Mouse (Mus musculus) embryonic fibroblast, embryonic 13.5 days (primary cell): ENCODE data around the gene Guk1. TPM values are rescaled to one million over a fixed set of nuclear protein-coding genes. Genes with fewer than 3 reads are reported as not detected.
A peak's percentile ranks its signal among the peaks of the same experiment; 100 is the strongest.

ENCODE experiments used
- H3K27ac ChIP-seq: 2 replicates; pipeline ENCODE4 v1.5.1; 2012; ENCODE audit warnings: low read length, control low read depth, inconsistent platforms; ENCODE audit not compliant: insufficient read depth
- H3K4me1 ChIP-seq: 2 replicates; pipeline ENCODE4 v1.6.1; 2011; ENCODE audit warnings: low read length; ENCODE audit not compliant: control insufficient read depth, insufficient read depth
- H3K4me3 ChIP-seq: 2 replicates; pipeline ENCODE4 v1.5.1; 2011; ENCODE audit warnings: mild to moderate bottlenecking, control low read depth, low read length; ENCODE audit not compliant: insufficient read depth
- CTCF ChIP-seq: IDR thresholded peaks from 2 replicates; pipeline ENCODE4 v1.5.1; 2011; ENCODE audit warnings: mild to moderate bottlenecking, control low read depth, low read length, moderate library complexity, borderline replicate concordance; ENCODE audit not compliant: insufficient read depth
- POLR2A ChIP-seq: IDR thresholded peaks from 2 replicates; pipeline ENCODE4 v1.6.1; 2011; ENCODE audit warnings: low read depth, mild to moderate bottlenecking, control low read depth, low read length, moderate library complexity
- polyA plus RNA-seq: library from polyadenylated mRNA; stranded (reverse); fragments of >200 nt; gene quantifications from 2 replicates; pipeline ENCODE4 v1.2.4, GENCODE M21; 2011; ENCODE audit warnings: low read depth; ENCODE audit not compliant: missing spikeins, insufficient read length

The Guk1 gene
- polyA plus RNA-seq, 1 experiment = 46.4 TPM

GRCm38 (mm10) chr11:59196230-59196629 lies 4.2 kb upstream of the Guk1 start:
- TF ChIP-seq POLR2A (no peak), CTCF (no peak)
- Histone ChIP-seq H3K27ac (no peak overlapping the region), H3K4me1 (no peaks in the 10 kb centered on the region), H3K4me3 (no peak overlapping the region)

- TF ChIP-seq POLR2A (peak; percentile 97), CTCF (no peak)
These were observed 567 bp downstream of the Guk1 start for GRCm38 (mm10) chr11:59191231-59192058.

DNA sequence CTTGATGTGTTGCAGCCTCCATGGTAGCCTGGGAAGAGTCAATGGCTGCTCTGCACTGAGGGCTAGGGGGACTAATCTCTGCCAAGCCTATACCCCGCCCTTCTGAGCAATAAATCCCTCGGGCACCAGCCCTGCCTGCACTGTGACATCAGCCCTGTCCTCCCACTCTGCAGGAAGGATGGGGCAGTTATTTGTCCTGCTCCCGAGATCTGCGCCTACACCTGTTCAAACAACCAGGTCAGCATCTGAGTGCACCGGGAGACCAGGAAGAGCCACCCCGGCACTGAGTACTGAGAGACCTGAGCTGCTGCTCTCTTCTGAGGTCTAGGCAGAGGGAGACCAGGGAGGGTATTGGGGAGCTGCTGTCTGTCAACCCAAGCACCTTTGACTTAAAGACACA lies 4.3 kb downstream of the Guk1 start:
- H3K4me3 ChIP-seq = no peak overlapping the region
- TF ChIP-seq POLR2A = no peak
- TF ChIP-seq CTCF = no peak
- no peak overlapping the region for H3K27ac ChIP-seq
- H3K4me1 ChIP-seq = peaks cover 4% of the 10 kb centered on the region; the same call in 1 of the 2 replicates

More at GRCm38 (mm10) chr11:59191231-59192058, 567 bp downstream of the Guk1 start:
- peak overlapping the region; percentile 61 for H3K4me3 ChIP-seq
- H3K4me1 ChIP-seq = no peaks in the 10 kb centered on the region
- H3K27ac ChIP-seq = peak overlapping the region; percentile 55

DNA sequence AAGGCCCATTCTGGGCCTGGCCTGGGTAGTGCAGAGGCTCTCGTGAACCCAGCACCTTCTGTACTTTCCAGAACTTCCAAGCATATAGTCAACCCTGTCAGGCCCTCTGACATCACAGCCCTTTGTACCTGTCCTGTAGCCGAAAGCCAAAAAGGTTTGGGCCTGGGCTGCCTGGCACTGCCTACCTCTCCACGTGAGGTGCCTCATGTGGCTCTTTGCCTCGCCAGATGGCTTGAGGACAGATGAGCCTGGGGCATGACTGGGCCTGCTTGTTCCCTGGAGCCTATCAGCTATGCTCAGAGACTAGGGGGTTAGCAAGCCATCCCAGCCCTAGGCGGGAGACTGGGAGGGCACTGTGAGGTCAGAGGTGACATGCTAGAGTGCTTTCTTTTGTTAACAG lies 6.5 kb downstream of the Guk1 start:
- TF ChIP-seq POLR2A (no peak), CTCF (no peak)
- Histone ChIP-seq H3K27ac (no peak overlapping the region), H3K4me1 (peaks cover 4% of the 10 kb centered on the region; the same call in 1 of the 2 replicates), H3K4me3 (no peak overlapping the region)

- no peak overlapping the region for H3K27ac ChIP-seq
- H3K4me3 ChIP-seq = no peak overlapping the region
- H3K4me1 ChIP-seq = peaks cover 4% of the 10 kb centered on the region; the same call in 1 of the 2 replicates
- TF ChIP-seq POLR2A = no peak
- peak; percentile 77; the same call in 1 of the 2 replicates for TF ChIP-seq CTCF
These were observed 8.2 kb downstream of the Guk1 start for GRCm38 (mm10) chr11:59183821-59184220.

- TF ChIP-seq CTCF = no peak
- TF ChIP-seq POLR2A = no peak
- Histone ChIP-seq H3K4me1 (peaks cover 4% of the 10 kb centered on the region; the same call in 1 of the 2 replicates), H3K4me3 (no peak within 1 kb of the TSS), H3K27ac (no peak within 1 kb of the TSS; the same call in 1 of the 2 replicates)
These were observed 9.1 kb downstream of the Guk1 start, which contains the start of gene Gjc2 for GRCm38 (mm10) chr11:59182864-59183331. TSS of gene Gjc2 (minus strand) at chr11:59183213.

DNA sequence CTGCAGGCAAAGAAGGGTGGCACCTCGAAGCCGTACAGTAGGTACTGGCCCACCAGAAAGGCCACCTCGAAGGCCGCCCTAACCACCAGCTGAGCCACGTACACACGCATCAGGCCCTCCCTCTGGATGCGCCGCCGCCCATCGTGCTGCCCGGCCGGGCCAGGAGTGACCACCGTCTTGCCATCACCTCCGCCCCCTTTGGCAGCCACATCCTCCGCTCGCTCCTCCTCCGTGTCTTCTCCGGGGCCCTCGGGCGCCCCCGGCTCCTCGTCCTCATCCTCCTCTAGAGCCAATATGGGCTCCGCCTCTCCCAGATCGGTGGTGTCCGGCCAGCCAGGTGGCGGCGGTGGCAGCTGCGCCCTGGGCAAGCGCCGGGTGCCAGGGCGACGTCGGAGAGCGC lies 15.1 kb downstream of the Guk1 start:
- TF ChIP-seq POLR2A = no peak
- TF ChIP-seq CTCF = no peak
- H3K4me1 ChIP-seq = no peaks in the 10 kb centered on the region
- H3K27ac ChIP-seq = no peak overlapping the region
- H3K4me3 ChIP-seq = no peak overlapping the region

- Histone ChIP-seq H3K4me3 (no peak overlapping the region), H3K27ac (no peak overlapping the region), H3K4me1 (no peaks in the 10 kb centered on the region)
- TF ChIP-seq CTCF = no peak
These were observed 15.5 kb downstream of the Guk1 start for GRCm38 (mm10) chr11:59176475-59176874.

DNA sequence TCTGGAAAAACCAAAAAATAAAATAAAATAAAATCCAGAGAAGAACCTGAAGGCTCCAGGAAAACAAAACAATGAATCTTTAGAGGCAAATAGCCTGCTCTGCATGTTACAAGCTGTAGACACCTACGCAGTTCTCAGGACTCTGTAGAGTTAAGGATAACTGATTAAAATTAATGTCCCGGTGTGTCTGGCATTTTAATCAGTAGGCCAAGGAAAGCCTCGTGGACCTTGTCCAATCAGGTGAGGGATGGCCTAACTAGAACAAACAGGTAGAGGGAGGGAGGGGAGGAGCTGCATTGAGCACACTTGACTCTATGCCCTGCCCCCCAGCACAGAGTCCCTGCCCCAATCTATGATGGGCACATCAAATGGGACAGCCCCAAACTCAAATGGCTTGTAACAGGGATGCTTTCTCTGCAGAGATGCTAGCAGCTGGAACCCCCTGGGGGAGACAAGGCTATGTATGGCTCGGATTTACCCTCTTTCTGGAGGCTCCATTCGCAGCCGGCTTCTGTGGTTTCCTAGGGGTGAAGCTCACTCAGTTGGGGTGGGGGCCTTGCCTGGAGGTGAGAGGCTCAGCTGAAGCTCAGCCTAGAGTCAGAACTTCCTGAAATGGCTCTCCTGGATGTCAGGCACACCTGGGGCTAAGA lies 17.7 kb downstream of the Guk1 start:
- H3K4me3 ChIP-seq = no peak overlapping the region

DNA sequence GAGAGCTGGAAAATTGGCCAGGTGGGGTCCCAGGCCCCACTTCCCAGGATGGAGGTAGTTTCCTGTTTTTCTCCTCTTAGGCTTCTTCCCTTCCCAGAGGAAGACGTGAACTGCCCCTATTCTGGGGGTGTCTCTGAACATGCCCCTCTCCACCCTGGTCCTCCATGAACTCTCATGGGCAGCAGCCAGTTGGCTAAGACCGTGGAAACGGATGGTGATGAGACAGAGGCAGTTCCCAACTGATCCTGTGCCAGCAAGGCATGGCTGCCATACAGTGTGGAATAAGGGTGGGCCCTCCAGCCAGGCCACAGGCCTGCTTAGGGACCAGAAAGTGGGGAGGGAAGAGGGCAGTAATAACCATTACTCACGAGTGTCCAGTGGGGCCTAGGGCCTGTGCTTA lies 21.5 kb downstream of the Guk1 start:
- Histone ChIP-seq H3K27ac (no peak overlapping the region), H3K4me1 (no peaks in the 10 kb centered on the region), H3K4me3 (no peak overlapping the region)
- TF ChIP-seq CTCF (no peak), POLR2A (no peak)

More for the DNA sequence above, 17.7 kb downstream of the Guk1 start:
- Histone ChIP-seq H3K4me1 (no peaks in the 10 kb centered on the region), H3K27ac (no peak overlapping the region)
- TF ChIP-seq POLR2A = no peak
- no peak for TF ChIP-seq CTCF
